Mouse (Mus musculus) neural tube, embryonic 11.5 days (tissue): ENCODE measurements around the gene Chrna7. TPM values are rescaled to one million over a fixed set of nuclear protein-coding genes. Genes with fewer than 3 reads are reported as not detected.

Experiments used
- ATAC-seq: fragments of 200-750 bp; cut with Nextera tagmentation; 2 replicates; pipeline ENCODE4 v1.8.0; 2017; ENCODE audit warnings: moderate number of reproducible peaks, mild to moderate bottlenecking, moderate TSS enrichment, moderate library complexity; ENCODE audit not compliant: insufficient read depth, low FRiP score, low TSS enrichment
- DNase-seq: peaks from one replicate; pipeline ENCODE4 v3.0.0-alpha.2; 2015; ENCODE audit warnings: low spot score
- H3K27ac ChIP-seq: fragments of 300-500 bp; sonication (generic); 2 replicates; pipeline ENCODE4 v1.5.1; 2014; ENCODE audit warnings: low read depth, mild to moderate bottlenecking, low read length
- H3K27me3 ChIP-seq: fragments of 300-500 bp; sonication (generic); 2 replicates; pipeline ENCODE4 v1.6.1; 2014; ENCODE audit warnings: mild to moderate bottlenecking, low read length, mixed read lengths; ENCODE audit not compliant: control insufficient read depth, insufficient read depth
- H3K36me3 ChIP-seq: fragments of 300-500 bp; sonication (generic); 2 replicates; pipeline ENCODE4 v1.6.1; 2014; ENCODE audit warnings: mild to moderate bottlenecking, low read length, moderate library complexity, mixed read lengths; ENCODE audit not compliant: control insufficient read depth, insufficient read depth
- H3K4me1 ChIP-seq: fragments of 300-500 bp; sonication (generic); 2 replicates; pipeline ENCODE4 v1.6.1; 2014; ENCODE audit warnings: low read length, mixed read lengths; ENCODE audit not compliant: control insufficient read depth, insufficient read depth
- H3K4me2 ChIP-seq: fragments of 300-500 bp; sonication (generic); 2 replicates; pipeline ENCODE4 v1.6.1; 2014; ENCODE audit warnings: low read depth, mild to moderate bottlenecking, moderate library complexity
- H3K4me3 ChIP-seq: fragments of 300-500 bp; sonication (generic); 2 replicates; pipeline ENCODE4 v1.5.1; 2014; ENCODE audit warnings: low read depth, low read length
- H3K9ac ChIP-seq: fragments of 300-500 bp; sonication (generic); 2 replicates; pipeline ENCODE4 v1.6.1; 2014; ENCODE audit warnings: mild to moderate bottlenecking, low read length
- H3K9me3 ChIP-seq: fragments of 300-500 bp; sonication (generic); 2 replicates; pipeline ENCODE4 v1.6.1; 2016; ENCODE audit warnings: low read length; ENCODE audit not compliant: control insufficient read depth
- WGBS: fragments of 180-500 bp; shearing (Covaris S2); extraction: QIAGEN DNeasy Blood & Tissue Kit; methylation state at CpG from one replicate; pipeline ENCODE4 v1.1.7; 2014; 5-methylcytosine and 5-hydroxymethylcytosine counted together
- polyA plus RNA-seq: library from polyadenylated mRNA; unstranded; fragments of >200 nt; fragmentation: Nextera tagmentation; extraction: Ambion mirVana; gene quantifications from 2 replicates; pipeline ENCODE4 v1.2.1, GENCODE M21; 2014

Chrna7 gene
- polyA plus RNA-seq, result 11.1 and 11.4 TPM in 2 replicates

- 0% methylated on average over 70 of the region's 73 CpGs for WGBS
These were observed at the start of gene Chrna7 for GRCm38 (mm10) chr7:63212084-63212723. Gene Chrna7, minus strand, starts transcription at chr7:63212569.

GRCm38 (mm10) chr7:63249404-63249803, 37.0 kb upstream of the Chrna7 start:
- Histone ChIP-seq H3K4me1 (no peaks in the 10 kb centered on the region), H3K27ac (no peak overlapping the region), H3K9ac (no peak overlapping the region), H3K4me3 (no peak overlapping the region), H3K36me3 (no peaks in the 10 kb centered on the region), H3K9me3 (no peaks in the 10 kb centered on the region), H3K4me2 (no peak overlapping the region), H3K27me3 (no peaks in the 10 kb centered on the region)
- WGBS, result 68% methylated on average over 2 of the region's 2 CpGs
- no peak for DNase-seq
- no peak for ATAC-seq

More at GRCm38 (mm10) chr7:63212084-63212723, at the start of gene Chrna7:
- H3K4me2 ChIP-seq, result peak within 1 kb of the TSS; percentile 81
- H3K27me3 ChIP-seq, result no peaks in the 10 kb centered on the region
- H3K4me1 ChIP-seq, result peaks cover 3% of the 10 kb centered on the region; the same call in 1 of the 2 replicates
- H3K27ac ChIP-seq, result 0 out of 2 replicates have a peak within 1 kb of the TSS, but pooled peaks have one; percentile 17
- H3K9ac ChIP-seq, result peak within 1 kb of the TSS; percentile 79
- H3K36me3 ChIP-seq, result no peaks in the 10 kb centered on the region
- no peaks in the 10 kb centered on the region for H3K9me3 ChIP-seq
- H3K4me3 ChIP-seq, result peak within 1 kb of the TSS; percentile 65
- peak; percentile 90 for DNase-seq
- ATAC-seq, result peak; percentile 91

- no peak overlapping the region for H3K9ac ChIP-seq
- H3K4me2 ChIP-seq, result no peak overlapping the region
- no peaks in the 10 kb centered on the region for H3K4me1 ChIP-seq
- ATAC-seq, result no peak
- no peaks in the 10 kb centered on the region for H3K9me3 ChIP-seq
- no peak overlapping the region for H3K4me3 ChIP-seq
- H3K36me3 ChIP-seq, result no peaks in the 10 kb centered on the region
- H3K27me3 ChIP-seq, result no peaks in the 10 kb centered on the region
- H3K27ac ChIP-seq, result no peak overlapping the region
- DNase-seq, result no peak
- 84% methylated on average over 3 of the region's 3 CpGs for WGBS
These were observed 25.6 kb upstream of the Chrna7 start for GRCm38 (mm10) chr7:63237852-63238516.

GRCm38 (mm10) chr7:63225066-63225780, 12.9 kb upstream of the Chrna7 start:
- H3K27me3 ChIP-seq, result no peaks in the 10 kb centered on the region
- WGBS, result 23% methylated on average over 7 of the region's 7 CpGs
- H3K4me2 ChIP-seq, result no peak overlapping the region
- DNase-seq (no peak), ATAC-seq (no peak)
- H3K4me3 ChIP-seq, result no peak overlapping the region
- H3K4me1 ChIP-seq, result no peaks in the 10 kb centered on the region
- no peak overlapping the region for H3K27ac ChIP-seq
- H3K9me3 ChIP-seq, result no peaks in the 10 kb centered on the region
- no peaks in the 10 kb centered on the region for H3K36me3 ChIP-seq
- no peak overlapping the region for H3K9ac ChIP-seq

- DNase-seq (peak; percentile 44), ATAC-seq (peak; percentile 5; the same call in 1 of the 2 replicates)
- H3K9me3 ChIP-seq, result no peaks in the 10 kb centered on the region
- peaks cover 3% of the 10 kb centered on the region; the same call in 1 of the 2 replicates for H3K4me1 ChIP-seq
- H3K27ac ChIP-seq, result no peak overlapping the region
- H3K4me3 ChIP-seq, result peak overlapping the region; percentile 65
- WGBS, result under 1% methylated on average over 13 of the region's 13 CpGs
- H3K36me3 ChIP-seq, result no peaks in the 10 kb centered on the region
- H3K9ac ChIP-seq, result peak overlapping the region; percentile 79
- peak overlapping the region; percentile 81 for H3K4me2 ChIP-seq
- H3K27me3 ChIP-seq, result no peaks in the 10 kb centered on the region
These were observed 707 bp downstream of the Chrna7 start for GRCm38 (mm10) chr7:63211641-63212083.

GRCm38 (mm10) chr7:63209501-63209900, 2.9 kb downstream of the Chrna7 start:
- H3K9me3 ChIP-seq, result no peaks in the 10 kb centered on the region
- H3K9ac ChIP-seq, result no peak overlapping the region
- no peak for DNase-seq
- no peaks in the 10 kb centered on the region for H3K27me3 ChIP-seq
- no peak overlapping the region for H3K4me2 ChIP-seq
- H3K36me3 ChIP-seq, result no peaks in the 10 kb centered on the region
- H3K4me3 ChIP-seq, result no peak overlapping the region
- H3K4me1 ChIP-seq, result peaks cover 3% of the 10 kb centered on the region; the same call in 1 of the 2 replicates
- H3K27ac ChIP-seq, result no peak overlapping the region
- ATAC-seq, result no peak
- 43% methylated on average over 4 of the region's 4 CpGs for WGBS

GRCm38 (mm10) chr7:63207137-63207536, 5.2 kb downstream of the Chrna7 start:
- H3K4me3 ChIP-seq, result no peak overlapping the region
- WGBS, result 66% methylated on average over 2 of the region's 2 CpGs
- DNase-seq, result no peak

GRCm38 (mm10) chr7:63195560-63195959, 16.8 kb downstream of the Chrna7 start:
- H3K9ac ChIP-seq, result no peak overlapping the region
- no peaks in the 10 kb centered on the region for H3K4me1 ChIP-seq
- H3K27ac ChIP-seq, result no peak overlapping the region
- no peak for ATAC-seq
- 80% methylated on average over 2 of the region's 2 CpGs for WGBS
- no peaks in the 10 kb centered on the region for H3K27me3 ChIP-seq
- no peaks in the 10 kb centered on the region for H3K9me3 ChIP-seq
- DNase-seq, result no peak
- H3K4me3 ChIP-seq, result no peak overlapping the region
- H3K4me2 ChIP-seq, result no peak overlapping the region
- no peaks in the 10 kb centered on the region for H3K36me3 ChIP-seq

More at GRCm38 (mm10) chr7:63207137-63207536, 5.2 kb downstream of the Chrna7 start:
- H3K27me3 ChIP-seq, result no peaks in the 10 kb centered on the region
- H3K36me3 ChIP-seq, result no peaks in the 10 kb centered on the region
- ATAC-seq, result no peak
- no peak overlapping the region for H3K4me2 ChIP-seq
- no peaks in the 10 kb centered on the region for H3K9me3 ChIP-seq
- H3K4me1 ChIP-seq, result peaks cover 3% of the 10 kb centered on the region; the same call in 1 of the 2 replicates
- no peak overlapping the region for H3K9ac ChIP-seq
- H3K27ac ChIP-seq, result no peak overlapping the region
